9 mouse cellular contexts compared by ENCODE assay signal in genomic region chr11:115955195-115955858, GRCm38 (mm10). TPM values are rescaled to one million over a fixed set of nuclear protein-coding genes. Genes with fewer than 3 reads are reported as not detected.
A peak's percentile ranks its signal among the peaks of the same experiment; 100 is the strongest.
DNase-seq lines count a peak whose midpoint lies in the region; ATAC-seq and TF ChIP-seq lines count a peak whose summit lies in the region.
"Had no signal": no experiment of that assay in that cellular context is flagged by ENCODE, and none has a peak within 500 bp of the region (broad histone marks: within the 10 kb centered on the region; RNA-seq: fewer than 3 reads in every experiment).

No protein-coding gene starts in this region.

- no peaks in the 10 kb centered on the region for H3K27me3 ChIP-seq in liver, embryonic 13.5 days
- no peaks in the 10 kb centered on the region for H3K27me3 ChIP-seq in forebrain, postnatal 0 days (ENCODE audit: insufficient read depth, low read length)
- H3K27me3 ChIP-seq: neural tube, embryonic 12.5 days had no signal

- H3K4me2 ChIP-seq in liver, embryonic 13.5 days: no peak overlapping the region
- H3K4me2 ChIP-seq in forebrain, postnatal 0 days (ENCODE audit: low read depth): no peak overlapping the region
- H3K4me2 ChIP-seq: neural tube, embryonic 12.5 days had no signal

- 69% methylated on average over 10 of the region's 10 CpGs for WGBS in liver, embryonic 13.5 days (ENCODE audit: insufficient replicate concordance)
- WGBS in forebrain, postnatal 0 days: 51% methylated on average over 10 of the region's 10 CpGs

- H3K36me3 ChIP-seq in liver, embryonic 13.5 days: peaks cover 83% of the 10 kb centered on the region
- peaks cover 55% of the 10 kb centered on the region for H3K36me3 ChIP-seq in forebrain, postnatal 0 days (ENCODE audit: insufficient read depth)

- peaks cover 16% of the 10 kb centered on the region for H3K4me1 ChIP-seq in liver, embryonic 13.5 days (replicated peaks)
- no peaks in the 10 kb centered on the region for H3K4me1 ChIP-seq in forebrain, postnatal 0 days (ENCODE audit: insufficient read depth)

- no peak overlapping the region for H3K4me3 ChIP-seq in liver, embryonic 13.5 days (replicated peaks)
- H3K4me3 ChIP-seq in forebrain, postnatal 0 days (ENCODE audit: low read depth, low read length): no peak overlapping the region
- H3K4me3 ChIP-seq: erythroblast, embryonic 14.5 days; neural tube, embryonic 12.5 days had no signal

- H3K9me3 ChIP-seq in liver, embryonic 13.5 days (replicated peaks): no peaks in the 10 kb centered on the region
- no peaks in the 10 kb centered on the region for H3K9me3 ChIP-seq in forebrain, postnatal 0 days (ENCODE audit: low read length)
- H3K9me3 ChIP-seq: neural tube, embryonic 12.5 days had no signal

- 0 out of 2 replicates have a peak, but pooled peaks have one; percentile 31 for ATAC-seq in liver, embryonic 13.5 days (ENCODE audit: low read depth)
- ATAC-seq in forebrain, postnatal 0 days: peak; percentile 50; the same call in 1 of the 2 replicates
- ATAC-seq in frontal cortex, adult (ENCODE audit: low TSS enrichment): no peak

- TF ChIP-seq CTCF in forebrain, postnatal 0 days (IDR thresholded peaks at IDR 0.05; ENCODE audit: low read depth): no peak

- no peak overlapping the region for H3K27ac ChIP-seq in liver, embryonic 13.5 days
- H3K27ac ChIP-seq in forebrain, postnatal 0 days (ENCODE audit: low read depth, low read length): no peak overlapping the region; the same call in 1 of the 2 replicates

- no peak for DNase-seq in liver, embryonic 13.5 days
- no peak for DNase-seq in liver
- DNase-seq in adipocyte (ENCODE audit: low spot score): peak; percentile 93
- no peak for DNase-seq in forebrain, postnatal 0 days
- DNase-seq in lung, postnatal 10 days: peak; percentile 19
- no peak for DNase-seq in gastrocnemius, postnatal 25 days

- H3K9ac ChIP-seq in liver, embryonic 13.5 days: no peak overlapping the region
- no peak overlapping the region for H3K9ac ChIP-seq in forebrain, postnatal 0 days
- H3K9ac ChIP-seq: neural tube, embryonic 12.5 days had no signal

RNA-seq across cellular contexts. Expression of gene Itgb4, which starts 19.2 kb away (rescaled TPM):
- polyA plus RNA-seq in liver, embryonic 13.5 days (2015; fragmentation: Nextera tagmentation; extraction: Ambion mirVana): 0.23 and 0.25 TPM in 2 replicates
- 0.46 and 1.1 TPM in 2 replicates for total RNA-seq in forebrain, postnatal 0 days (2014; rRNA removed)
- polyA plus RNA-seq in forebrain, postnatal 0 days (2015; fragmentation: Nextera tagmentation; extraction: Ambion mirVana): 0.93 and 1.3 TPM in 2 replicates
- 1 to 10 TPM; 4.2 to 4.5 TPM for total RNA-seq in gastrocnemius, postnatal 25 days (2021)

RNA-seq across cellular contexts. Expression of gene Recql5, which starts 22.1 kb away (rescaled TPM):
- 9.9 and 10.2 TPM in 2 replicates for polyA plus RNA-seq in liver, embryonic 13.5 days (2015; fragmentation: Nextera tagmentation; extraction: Ambion mirVana)
- total RNA-seq in forebrain, postnatal 0 days (2014; rRNA removed): 14.5 and 18.9 TPM in 2 replicates
- 6.9 and 8.4 TPM in 2 replicates for polyA plus RNA-seq in forebrain, postnatal 0 days (2015; fragmentation: Nextera tagmentation; extraction: Ambion mirVana)
- 1 to 10 TPM; 4.9 to 6.8 TPM for total RNA-seq in gastrocnemius, postnatal 25 days (2021)

RNA-seq across cellular contexts. Expression of gene Sap30bp, which starts 22.2 kb away (rescaled TPM):
- polyA plus RNA-seq in liver, embryonic 13.5 days (2015; fragmentation: Nextera tagmentation; extraction: Ambion mirVana): 23.4 and 35.2 TPM in 2 replicates
- total RNA-seq in forebrain, postnatal 0 days (2014; rRNA removed): 60.4 and 70.9 TPM in 2 replicates
- polyA plus RNA-seq in forebrain, postnatal 0 days (2015; fragmentation: Nextera tagmentation; extraction: Ambion mirVana): 49.5 and 59.4 TPM in 2 replicates
- 10 to 100 TPM in 1 of 2 experiments, 1 to 10 TPM in 1; 9.4 to 14.5 TPM for total RNA-seq in gastrocnemius, postnatal 25 days (2021)

RNA-seq across cellular contexts. Expression of gene Smim6, which starts 43.5 kb away (rescaled TPM):
- 3.0 and 3.2 TPM in 2 replicates for polyA plus RNA-seq in liver, embryonic 13.5 days (2015; fragmentation: Nextera tagmentation; extraction: Ambion mirVana)
- not detected in 2 replicates for total RNA-seq in forebrain, postnatal 0 days (2014; rRNA removed)
- polyA plus RNA-seq in forebrain, postnatal 0 days (2015; fragmentation: Nextera tagmentation; extraction: Ambion mirVana): 0.27 TPM in 1 of 2 replicates, not detected in the other
- total RNA-seq in gastrocnemius, postnatal 25 days (2021): not detected

RNA-seq across cellular contexts. Expression of gene Smim5, which starts 55.6 kb away (rescaled TPM):
- 39.0 and 42.3 TPM in 2 replicates for polyA plus RNA-seq in liver, embryonic 13.5 days (2015; fragmentation: Nextera tagmentation; extraction: Ambion mirVana)
- total RNA-seq in forebrain, postnatal 0 days (2014; rRNA removed): 0.95 and 1.0 TPM in 2 replicates
- polyA plus RNA-seq in forebrain, postnatal 0 days (2015; fragmentation: Nextera tagmentation; extraction: Ambion mirVana): 2.4 and 2.5 TPM in 2 replicates
- 1 to 10 TPM in 1 of 2 experiments, under 1 TPM in 1; 0.51 to 1.9 TPM for total RNA-seq in gastrocnemius, postnatal 25 days (2021)

Comparison
In these comparisons a context has a peak if more than half of its experiments do, and no peak if none do; other contexts are left out.
1. DNase-seq: peak in adipocyte (single experiment) and lung, postnatal 10 days (single experiment); none in liver, embryonic 13.5 days (single experiment), liver (single experiment), forebrain, postnatal 0 days (single experiment) and gastrocnemius, postnatal 25 days (single experiment).